Mouse (Mus musculus) monocyte, adult 5-6 weeks (primary cell): Measurements from ENCODE around the gene Rmnd5b. TPM values are rescaled to one million over a fixed set of nuclear protein-coding genes. Genes with fewer than 3 reads are reported as not detected.
"Not testable (repeated sequence)": the region's sequence is repeated elsewhere in the genome, so short reads cannot be mapped to it uniquely, and the experiment has no call there.

Experiments
- ATAC-seq: fragments of 153-309, 156-312 bp; replicated peaks from 2 replicates; pipeline ENCODE4 v1.8.0; 2017; ENCODE audit warnings: mild to moderate bottlenecking; ENCODE audit not compliant: low TSS enrichment, insufficient number of reproducible peaks, severe bottlenecking, poor library complexity, low FRiP score
- total RNA-seq: library from RNA; stranded (forward); fragments of 200-1000, 200-491, 200-594 nt; gene quantifications from 3 replicates; pipeline ENCODE4 v1.2.3, GENCODE M21; 2017

The Rmnd5b gene
- total RNA-seq: 10.3 to 23.0 TPM (median 13.5 TPM) in 3 replicates

GRCm38 (mm10) chr11:51635525-51636322, at the start of gene Rmnd5b:
Rmnd5b (minus strand) TSS chr11:51635896.
- ATAC-seq: peak; percentile 41

- ATAC-seq: 0 out of 2 replicates have a peak, but pooled peaks have one; percentile 23
These were observed 46.3 kb upstream of the Rmnd5b start for GRCm38 (mm10) chr11:51681976-51682374.

DNA sequence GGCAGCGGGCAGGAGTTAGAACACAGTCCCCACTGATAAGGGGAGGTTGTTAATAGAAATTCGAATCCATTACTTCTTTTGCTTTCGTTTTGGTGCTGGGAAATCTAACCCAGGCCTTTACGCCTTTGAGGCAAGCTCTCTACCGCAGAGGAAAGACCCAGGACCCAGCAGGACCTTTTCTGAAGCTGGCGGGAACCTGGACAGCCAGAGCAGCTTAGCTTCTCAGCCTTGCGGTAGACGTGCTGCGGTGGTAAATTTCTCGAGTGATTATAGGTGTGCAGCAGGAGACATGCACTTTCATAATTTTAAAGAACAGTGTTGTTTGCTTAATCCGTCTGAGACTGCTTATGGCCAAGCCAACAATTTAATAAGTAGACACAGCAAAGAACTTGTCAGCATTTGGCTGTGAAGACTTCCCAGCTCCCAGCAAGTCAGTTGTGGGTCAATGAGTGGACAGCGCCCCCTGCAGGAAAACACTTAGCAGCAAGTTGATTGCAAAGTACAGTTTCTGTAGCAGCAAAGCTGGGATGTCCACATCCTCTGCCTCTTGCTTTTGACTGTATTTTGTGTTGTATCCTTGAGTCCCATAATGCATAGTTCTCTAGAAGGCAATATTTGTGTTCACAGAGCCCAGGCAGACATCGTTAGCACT, 45.8 kb upstream of the Rmnd5b start:
- ATAC-seq: peak; percentile 80

GRCm38 (mm10) chr11:51679466-51679865, 43.8 kb upstream of the Rmnd5b start:
- no peak for ATAC-seq

- ATAC-seq: no peak
These were observed 42.2 kb upstream of the Rmnd5b start for GRCm38 (mm10) chr11:51677737-51678418.

GRCm38 (mm10) chr11:51675386-51675785, 39.7 kb upstream of the Rmnd5b start:
- ATAC-seq: no peak

- no peak for ATAC-seq
These were observed 37.6 kb upstream of the Rmnd5b start for GRCm38 (mm10) chr11:51673291-51673690.

- ATAC-seq: no peak
These were observed 35.7 kb upstream of the Rmnd5b start for GRCm38 (mm10) chr11:51671376-51671775.

DNA sequence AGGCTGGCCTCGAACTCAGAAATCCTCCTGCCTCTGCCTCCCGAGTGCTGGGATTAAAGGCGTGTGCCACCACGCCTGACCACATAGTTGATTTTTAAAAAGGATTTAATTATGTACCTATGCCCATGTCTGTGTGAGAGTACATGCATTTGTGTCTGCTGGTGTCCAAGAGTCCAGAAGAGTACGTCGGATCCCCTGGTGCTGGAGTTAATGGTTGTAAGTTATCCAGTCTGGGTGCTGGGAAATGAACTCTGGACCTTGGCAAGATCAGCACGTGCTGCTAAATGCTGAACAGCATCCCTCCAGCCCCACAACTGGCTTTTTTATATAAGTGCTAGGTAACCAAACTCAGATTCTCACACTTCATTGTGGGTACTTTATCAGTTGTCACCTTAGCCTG, 35.1 kb upstream of the Rmnd5b start:
- no peak for ATAC-seq

GRCm38 (mm10) chr11:51664747-51665146, 29.1 kb upstream of the Rmnd5b start:
- ATAC-seq: not testable (repeated sequence)

GRCm38 (mm10) chr11:51662632-51663031, 26.9 kb upstream of the Rmnd5b start:
- ATAC-seq: no peak

DNA sequence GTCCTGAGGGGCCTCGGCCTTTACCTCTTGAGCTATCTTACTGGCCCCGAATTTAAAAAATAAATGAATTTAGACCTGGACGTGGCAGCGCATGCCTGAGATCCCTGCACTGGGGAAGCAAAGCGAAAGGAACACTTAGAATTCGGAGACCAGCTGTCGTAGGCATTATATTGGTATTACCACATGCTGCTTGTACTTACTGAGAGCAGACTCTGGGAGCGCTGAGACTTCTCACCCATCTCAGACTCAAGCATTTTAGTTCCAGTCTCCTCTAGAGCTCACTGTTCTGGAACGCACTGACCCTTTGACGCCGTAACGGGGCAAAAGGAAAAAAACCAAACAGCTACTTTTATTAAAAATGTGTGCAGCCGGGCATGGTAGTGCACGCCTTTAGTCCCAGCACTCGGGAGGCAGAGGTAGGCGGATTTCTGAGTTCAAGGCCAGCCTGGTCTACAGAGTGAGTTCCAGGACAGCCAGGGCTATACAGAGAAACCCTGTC, 26.2 kb upstream of the Rmnd5b start:
- no peak for ATAC-seq

DNA sequence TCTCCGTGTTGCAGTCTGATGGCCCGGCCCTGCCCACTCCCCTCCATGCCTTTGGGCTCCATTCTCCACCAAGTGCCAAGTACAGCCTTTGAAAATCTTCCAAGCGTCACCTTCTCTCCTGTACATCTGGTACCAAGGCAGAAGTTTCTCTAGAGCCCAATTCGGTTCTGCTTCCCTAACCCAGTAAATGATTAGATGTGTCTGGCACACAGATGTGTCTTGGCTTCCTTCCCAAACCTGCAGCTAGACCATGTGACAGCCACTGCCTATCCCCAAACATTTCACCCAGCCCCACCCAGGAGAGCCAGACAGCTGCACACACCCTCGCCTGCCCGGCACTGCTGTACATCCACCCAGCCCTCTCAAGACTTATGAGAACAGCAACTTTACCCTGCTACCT, 23.0 kb upstream of the Rmnd5b start:
- ATAC-seq: no peak

- no peak for ATAC-seq
These were observed 22.6 kb upstream of the Rmnd5b start for GRCm38 (mm10) chr11:51658291-51658690.

GRCm38 (mm10) chr11:51656798-51657521, 21.3 kb upstream of the Rmnd5b start:
- ATAC-seq: no peak

DNA sequence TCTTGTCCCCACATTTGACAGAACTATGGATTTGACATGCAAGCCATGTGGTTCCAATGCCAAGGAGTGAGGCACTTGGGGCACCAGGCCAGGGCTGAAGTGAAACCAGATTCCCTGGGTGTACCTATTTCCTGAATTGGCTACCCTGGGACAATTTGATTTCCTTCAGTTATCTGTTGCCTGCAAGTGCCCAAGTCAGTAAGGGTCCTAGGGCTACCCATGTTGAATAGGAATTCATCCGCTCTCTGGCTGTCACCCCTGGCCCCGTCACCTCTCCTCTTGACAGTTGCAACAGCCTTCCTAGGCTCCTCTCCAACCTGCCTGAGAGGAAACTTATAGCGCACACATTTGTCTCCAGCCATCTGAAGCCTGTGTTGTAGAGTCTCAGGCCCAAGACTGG, 19.2 kb upstream of the Rmnd5b start:
- no peak for ATAC-seq

- ATAC-seq: no peak
These were observed 18.0 kb upstream of the Rmnd5b start for GRCm38 (mm10) chr11:51653736-51654135.

- no peak for ATAC-seq
These were observed 17.3 kb upstream of the Rmnd5b start for GRCm38 (mm10) chr11:51652889-51653418.
